Mouse (Mus musculus): ENCODE measurements around the gene Zmym3. TPM values are rescaled to one million over a fixed set of nuclear protein-coding genes. Genes with fewer than 3 reads are reported as not detected.
A peak's percentile ranks its signal among the peaks of the same experiment; 100 is the strongest.

Zmym3 gene
- total RNA-seq (2022) = 100 to 1,000 TPM; 145 to 161 (median 153) TPM

GRCm38 (mm10) chrX:101420700-101421095, at the start of gene Zmym3:
Zmym3 (minus strand) TSS chrX:101420849.
- no peak for DNase-seq (ENCODE audit: low spot score in 2 of 2)

GRCm38 (mm10) chrX:101451591-101451990, 30.9 kb upstream of the Zmym3 start:
- no peak for DNase-seq (ENCODE audit: low spot score in 2 of 2)

GRCm38 (mm10) chrX:101451147-101451546, 30.5 kb upstream of the Zmym3 start:
- DNase-seq (ENCODE audit: low spot score in 2 of 2) = no peak

GRCm38 (mm10) chrX:101448886-101449475, 28.3 kb upstream of the Zmym3 start, which contains the start of gene Itgb1bp2:
Itgb1bp2 (plus strand) TSS chrX:101449088.
- DNase-seq (ENCODE audit: low spot score in 2 of 2) = no peak

- no peak for DNase-seq (ENCODE audit: low spot score in 2 of 2)
These were observed 9.3 kb upstream of the Zmym3 start for GRCm38 (mm10) chrX:101429976-101430375.

- DNase-seq (ENCODE audit: low spot score in 2 of 2) = peak; percentile 49 to 90
These were observed 8.7 kb upstream of the Zmym3 start, which contains the start of gene Nono for GRCm38 (mm10) chrX:101429142-101429949. Nono (plus strand) TSS chrX:101429318.

GRCm38 (mm10) chrX:101428785-101429141, 8.1 kb upstream of the Zmym3 start:
- DNase-seq (ENCODE audit: low spot score in 2 of 2) = no peak

GRCm38 (mm10) chrX:101427774-101428173, 7.1 kb upstream of the Zmym3 start:
- DNase-seq (ENCODE audit: low spot score in 2 of 2) = no peak

- no peak for DNase-seq (ENCODE audit: low spot score in 2 of 2)
These were observed 2.8 kb upstream of the Zmym3 start for GRCm38 (mm10) chrX:101423462-101423861.

GRCm38 (mm10) chrX:101419725-101420699, 637 bp downstream of the Zmym3 start:
- DNase-seq (ENCODE audit: low spot score in 2 of 2) = peak; percentile 58 to 85

GRCm38 (mm10) chrX:101418946-101419724, 1.5 kb downstream of the Zmym3 start:
- peak in 1 of 2 experiments; percentile 25 for DNase-seq (ENCODE audit: low spot score in 2 of 2)

- no peak for DNase-seq (ENCODE audit: low spot score in 2 of 2)
These were observed 24.2 kb downstream of the Zmym3 start for GRCm38 (mm10) chrX:101396459-101396858.

GRCm38 (mm10) chrX:101394341-101394740, 26.3 kb downstream of the Zmym3 start:
- DNase-seq (ENCODE audit: low spot score in 2 of 2) = no peak

GRCm38 (mm10) chrX:101388866-101389537, 31.6 kb downstream of the Zmym3 start:
- DNase-seq (ENCODE audit: low spot score in 2 of 2) = no peak

GRCm38 (mm10) chrX:101386222-101386621, 34.4 kb downstream of the Zmym3 start:
- DNase-seq (ENCODE audit: low spot score in 2 of 2) = no peak

- DNase-seq (ENCODE audit: low spot score in 2 of 2) = no peak
These were observed 36.1 kb downstream of the Zmym3 start for GRCm38 (mm10) chrX:101384439-101385137.

- DNase-seq (ENCODE audit: low spot score in 2 of 2) = peak in 1 of 2 experiments; percentile 19
These were observed 37.2 kb downstream of the Zmym3 start for GRCm38 (mm10) chrX:101383455-101383854.

GRCm38 (mm10) chrX:101379744-101380143, 40.9 kb downstream of the Zmym3 start:
- no peak for DNase-seq (ENCODE audit: low spot score in 2 of 2)

- no peak for DNase-seq (ENCODE audit: low spot score in 2 of 2)
These were observed 43.6 kb downstream of the Zmym3 start for GRCm38 (mm10) chrX:101377076-101377475.

All from left cerebral cortex, adult 8-10 months (tissue).